Mouse (Mus musculus) liver, embryonic 14.5 days (tissue): ENCODE measurements around the gene Kdm1a.

Experiments
- CTCF ChIP-seq: IDR thresholded peaks from 2 replicates; pipeline ENCODE4 v1.5.1; 2016; ENCODE audit warnings: antibody characterized with exemption, low read depth, control low read depth
- EP300 ChIP-seq: IDR thresholded peaks from 2 replicates; pipeline ENCODE4 v1.6.1; 2016; ENCODE audit warnings: antibody characterized with exemption, low read depth

DNA sequence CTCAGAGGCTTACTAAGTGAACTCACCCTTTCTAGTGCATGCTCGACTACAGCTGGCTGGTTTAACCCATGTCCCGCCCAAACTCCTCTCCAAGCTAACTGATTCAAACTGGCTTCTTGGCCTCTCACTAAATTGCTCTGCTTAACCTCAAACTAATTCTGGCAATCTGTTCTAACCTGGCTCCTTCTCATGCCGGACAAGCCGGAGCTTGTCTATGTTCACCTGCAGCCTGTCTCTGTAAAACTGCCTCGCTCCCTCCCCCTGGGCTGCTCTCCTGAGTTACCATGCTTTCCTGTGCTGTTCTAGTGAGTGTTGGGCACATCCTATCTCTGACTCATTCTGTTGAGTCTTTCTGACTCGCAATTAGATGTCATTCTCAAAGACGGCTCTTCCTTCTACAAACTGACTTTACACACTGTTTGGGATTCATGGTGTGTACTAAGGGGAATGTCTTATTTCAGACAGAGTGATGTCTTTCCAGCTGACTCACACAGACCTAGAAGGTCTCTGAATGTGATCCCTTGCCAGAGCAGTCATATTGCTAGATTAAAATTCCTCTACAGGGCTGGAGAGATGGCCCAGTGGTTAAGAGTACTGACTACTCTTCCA lies 4.2 kb downstream of the Kdm1a start:
- TF ChIP-seq CTCF (no peak), EP300 (no peak)
